Mouse (Mus musculus): ENCODE results near the gene Naa16. TPM values are rescaled to one million over a fixed set of nuclear protein-coding genes. Genes with fewer than 3 reads are reported as not detected.

Naa16 gene
- polyA plus RNA-seq, 1 experiment: 11.2 TPM

DNA sequence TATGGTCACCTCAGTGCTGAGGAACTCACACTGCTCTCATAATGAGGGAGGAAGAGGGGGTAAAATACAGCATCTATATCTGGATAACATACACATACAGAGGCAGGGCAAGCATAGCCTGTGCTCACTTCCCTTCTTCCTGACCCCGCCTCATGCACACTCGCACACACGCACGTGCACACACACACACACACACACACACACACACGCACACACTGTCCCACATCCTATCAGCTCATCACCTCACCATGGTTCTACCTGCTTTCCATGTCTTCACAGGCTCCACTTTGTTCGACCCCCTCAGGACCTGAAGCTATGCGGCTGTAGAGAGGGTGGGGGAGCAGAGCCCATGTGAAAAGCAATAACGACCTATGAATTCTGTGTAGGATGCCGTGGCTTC, 95.0 kb downstream of the Naa16 start:
- H3K27me3 ChIP-seq (ENCODE audit: control insufficient read depth, insufficient read depth, low read length): no peaks in the 10 kb centered on the region
- TF ChIP-seq CTCF (IDR thresholded peaks at IDR 0.05; ENCODE audit: borderline replicate concordance, insufficient read depth, low read depth, low read length) (no peak), POLR2A (IDR thresholded peaks at IDR 0.05; ENCODE audit: borderline replicate concordance, insufficient read depth, low read length) (no peak)
- no peak overlapping the region for H3K4me3 ChIP-seq (replicated peaks; ENCODE audit: insufficient read depth, low read depth, low read length)
- WGBS: 86% methylated on average over 9 of the region's 9 CpGs
- no peak overlapping the region for H3K27ac ChIP-seq (ENCODE audit: insufficient read depth, low read length)
- peaks cover 8% of the 10 kb centered on the region for H3K4me1 ChIP-seq (ENCODE audit: control insufficient read depth, insufficient read depth, low read length)
- no peak for DNase-seq

DNA sequence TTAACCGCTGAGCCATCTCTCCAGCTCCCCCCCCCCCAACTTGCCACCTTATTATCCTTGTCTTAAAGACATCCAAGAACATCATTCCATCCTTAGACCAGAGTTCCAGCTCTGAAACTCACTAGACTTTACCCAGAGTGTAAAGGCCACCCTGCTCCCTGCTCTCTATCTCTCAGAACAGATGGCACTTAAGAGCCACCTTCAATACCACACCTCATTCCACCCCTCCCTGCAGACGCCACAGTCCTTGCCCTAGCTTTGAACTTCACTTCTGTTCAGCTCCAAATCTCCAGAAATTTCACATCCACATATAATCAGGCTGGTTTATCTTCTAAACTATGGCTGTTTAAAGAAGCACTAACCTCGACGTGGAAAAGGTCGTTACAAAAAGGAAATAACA, 95.6 kb downstream of the Naa16 start:
- WGBS: 85% methylated on average over 5 of the region's 5 CpGs
- no peak for TF ChIP-seq POLR2A (IDR thresholded peaks at IDR 0.05; ENCODE audit: borderline replicate concordance, insufficient read depth, low read length)
- no peak for TF ChIP-seq CTCF (IDR thresholded peaks at IDR 0.05; ENCODE audit: borderline replicate concordance, insufficient read depth, low read depth, low read length)
- Histone ChIP-seq H3K27ac (ENCODE audit: insufficient read depth, low read length) (no peak overlapping the region), H3K4me1 (ENCODE audit: control insufficient read depth, insufficient read depth, low read length) (peaks cover 8% of the 10 kb centered on the region), H3K4me3 (replicated peaks; ENCODE audit: insufficient read depth, low read depth, low read length) (no peak overlapping the region), H3K27me3 (ENCODE audit: control insufficient read depth, insufficient read depth, low read length) (no peaks in the 10 kb centered on the region)
- DNase-seq: no peak

DNA sequence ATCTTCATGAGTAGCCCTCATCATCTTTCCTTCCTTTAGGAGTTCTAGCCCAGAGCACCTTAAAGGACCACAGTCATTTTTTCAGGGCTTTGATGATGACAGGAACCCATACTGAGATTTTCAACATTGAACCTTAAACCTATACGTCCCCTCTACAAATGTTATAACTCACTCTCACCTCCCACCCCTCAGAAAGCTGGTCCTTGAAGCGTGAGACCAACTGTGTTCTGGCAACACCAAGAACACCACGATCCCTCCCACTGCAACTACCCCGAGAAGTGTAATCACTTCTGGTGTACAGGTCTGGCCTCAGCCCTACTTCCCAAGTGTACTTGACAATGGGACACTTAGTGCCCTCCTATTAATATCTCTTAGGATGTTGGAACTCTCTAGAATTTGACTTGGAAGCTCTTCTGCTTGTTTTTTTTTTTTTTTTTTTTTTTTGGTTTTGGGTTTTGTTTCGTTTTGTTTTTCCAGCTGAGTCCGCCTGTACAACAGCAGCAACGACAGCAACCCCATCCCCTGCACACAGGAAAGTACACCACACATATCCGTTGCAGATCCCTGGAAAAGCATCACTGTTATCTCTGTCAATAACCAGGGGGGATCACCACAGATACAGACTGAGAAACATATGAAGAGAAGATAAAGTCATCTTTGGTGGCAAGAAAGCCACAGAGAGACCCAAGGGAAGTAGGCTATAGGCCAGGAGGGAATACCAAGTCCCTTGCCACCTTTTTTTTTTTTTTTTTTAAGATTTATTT, 96.3 kb downstream of the Naa16 start:
- Histone ChIP-seq H3K4me1 (ENCODE audit: control insufficient read depth, insufficient read depth, low read length) (peaks cover 8% of the 10 kb centered on the region), H3K27ac (ENCODE audit: insufficient read depth, low read length) (no peak overlapping the region), H3K27me3 (ENCODE audit: control insufficient read depth, insufficient read depth, low read length) (no peaks in the 10 kb centered on the region), H3K4me3 (replicated peaks; ENCODE audit: insufficient read depth, low read depth, low read length) (no peak overlapping the region)
- TF ChIP-seq POLR2A (IDR thresholded peaks at IDR 0.05; ENCODE audit: borderline replicate concordance, insufficient read depth, low read length) (no peak), CTCF (IDR thresholded peaks at IDR 0.05; ENCODE audit: borderline replicate concordance, insufficient read depth, low read depth, low read length) (no peak)
- DNase-seq: no peak
- WGBS: 84% methylated on average over 8 of the region's 8 CpGs

DNA sequence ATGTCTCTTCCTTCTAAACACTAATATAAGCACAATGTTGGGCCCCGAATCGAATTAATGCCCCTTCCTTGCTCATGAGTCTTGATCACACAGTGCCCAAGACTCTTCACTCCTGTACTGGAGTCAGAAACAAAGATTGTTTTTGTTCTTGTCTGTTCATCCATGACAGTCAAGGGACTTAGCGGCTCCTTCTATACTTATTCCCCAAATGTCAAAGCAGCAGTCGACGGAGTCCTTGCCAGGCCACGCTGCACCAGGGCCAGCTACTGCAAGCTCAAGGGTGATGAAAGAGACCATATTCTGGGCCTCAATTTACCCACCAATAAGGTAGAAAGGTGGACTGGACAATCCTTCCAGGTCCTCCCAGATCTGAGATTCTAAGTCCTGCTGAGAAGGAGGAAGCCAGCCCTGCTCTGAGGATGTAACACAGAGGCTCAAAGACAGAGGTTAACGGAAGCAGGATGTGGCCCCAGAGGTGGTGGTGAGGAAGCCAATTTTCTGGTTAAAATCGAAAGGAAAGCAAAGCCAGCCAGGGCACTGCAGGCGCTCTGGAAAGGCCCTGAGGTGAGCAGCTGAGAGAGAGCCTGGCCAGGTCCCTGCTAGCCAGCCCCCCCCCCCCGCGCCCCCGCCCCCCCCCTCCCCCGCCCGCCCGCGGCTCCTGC, 97.3 kb downstream of the Naa16 start:
- no peak for TF ChIP-seq POLR2A (IDR thresholded peaks at IDR 0.05; ENCODE audit: borderline replicate concordance, insufficient read depth, low read length)
- no peak for TF ChIP-seq CTCF (IDR thresholded peaks at IDR 0.05; ENCODE audit: borderline replicate concordance, insufficient read depth, low read depth, low read length)
- H3K27ac ChIP-seq (ENCODE audit: insufficient read depth, low read length): no peak overlapping the region
- H3K27me3 ChIP-seq (ENCODE audit: control insufficient read depth, insufficient read depth, low read length): no peaks in the 10 kb centered on the region
- peak; percentile 31 to 38 for DNase-seq
- 31% methylated on average over 12 of the region's 16 CpGs for WGBS
- peaks cover 8% of the 10 kb centered on the region for H3K4me1 ChIP-seq (ENCODE audit: control insufficient read depth, insufficient read depth, low read length)
- no peak overlapping the region for H3K4me3 ChIP-seq (replicated peaks; ENCODE audit: insufficient read depth, low read depth, low read length)

DNA sequence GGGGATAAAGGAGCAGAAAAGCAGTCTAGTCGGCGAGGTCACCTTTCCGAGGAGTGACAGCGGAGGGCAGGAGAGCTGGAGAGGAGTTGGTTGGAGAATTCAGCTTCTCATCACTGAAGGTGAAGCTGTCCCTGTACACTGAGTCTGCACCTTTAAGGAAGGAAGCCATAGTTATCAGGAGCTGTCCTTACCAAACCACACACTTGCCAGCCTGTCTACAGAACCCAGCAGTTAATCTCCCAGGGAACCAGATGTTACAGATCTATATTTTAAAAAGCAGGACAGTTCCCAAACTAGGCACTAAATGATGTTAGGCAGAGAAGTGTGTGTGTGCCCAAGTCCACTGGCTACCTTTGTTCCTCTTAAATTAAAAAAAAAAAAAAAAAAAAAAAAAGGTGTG, 98.9 kb downstream of the Naa16 start:
- WGBS: 94% methylated on average over 4 of the region's 4 CpGs
- no peak for DNase-seq
- TF ChIP-seq POLR2A (IDR thresholded peaks at IDR 0.05; ENCODE audit: borderline replicate concordance, insufficient read depth, low read length) (no peak), CTCF (IDR thresholded peaks at IDR 0.05; ENCODE audit: borderline replicate concordance, insufficient read depth, low read depth, low read length) (no peak)

DNA sequence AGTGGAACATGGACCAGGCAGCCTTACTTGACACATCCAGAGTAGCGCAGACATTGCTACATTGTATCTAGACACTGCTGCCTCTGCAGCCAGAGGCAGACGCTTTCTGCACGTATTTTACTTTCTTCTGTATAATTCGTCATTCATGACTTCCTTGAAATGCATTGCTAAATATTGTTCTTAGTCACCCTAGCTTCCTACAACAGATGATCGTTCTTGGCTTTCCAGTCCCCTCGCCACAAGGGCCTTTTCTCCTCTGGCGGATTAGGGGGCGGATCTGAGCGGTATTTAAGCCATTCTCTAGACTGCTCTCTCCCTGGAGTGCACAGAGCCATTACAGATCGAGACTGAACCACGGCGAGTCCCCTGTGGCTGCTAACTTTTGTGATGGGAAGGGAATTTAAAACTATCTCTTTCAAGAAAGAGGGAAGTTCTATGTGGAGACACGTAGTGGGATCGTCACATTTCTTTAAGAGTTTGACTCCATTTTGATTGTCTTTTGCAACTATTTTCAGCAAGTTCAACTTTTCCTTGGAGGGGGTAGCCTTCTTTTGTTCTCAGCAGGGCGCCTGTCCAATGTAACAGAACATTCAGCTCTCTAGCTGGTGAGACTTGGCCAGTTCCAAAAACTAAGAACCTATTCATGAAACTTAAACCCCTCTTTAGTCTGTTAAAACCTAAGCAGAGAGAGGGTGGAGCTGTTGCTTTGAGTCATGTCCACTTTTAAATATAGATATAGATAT, 99.7 kb downstream of the Naa16 start:
- no peak for DNase-seq
- 58% methylated on average over 15 of the region's 15 CpGs for WGBS
- no peak for TF ChIP-seq POLR2A (IDR thresholded peaks at IDR 0.05; ENCODE audit: borderline replicate concordance, insufficient read depth, low read length)
- TF ChIP-seq CTCF (IDR thresholded peaks at IDR 0.05; ENCODE audit: borderline replicate concordance, insufficient read depth, low read depth, low read length): no peak
- Histone ChIP-seq H3K4me3 (replicated peaks; ENCODE audit: insufficient read depth, low read depth, low read length) (no peak overlapping the region), H3K27ac (ENCODE audit: insufficient read depth, low read length) (no peak overlapping the region), H3K27me3 (ENCODE audit: control insufficient read depth, insufficient read depth, low read length) (no peaks in the 10 kb centered on the region), H3K4me1 (ENCODE audit: control insufficient read depth, insufficient read depth, low read length) (peaks cover 8% of the 10 kb centered on the region)

More for the DNA sequence above, 98.9 kb downstream of the Naa16 start:
- H3K27me3 ChIP-seq (ENCODE audit: control insufficient read depth, insufficient read depth, low read length): no peaks in the 10 kb centered on the region
- H3K4me3 ChIP-seq (replicated peaks; ENCODE audit: insufficient read depth, low read depth, low read length): no peak overlapping the region
- H3K4me1 ChIP-seq (ENCODE audit: control insufficient read depth, insufficient read depth, low read length): peaks cover 8% of the 10 kb centered on the region
- H3K27ac ChIP-seq (ENCODE audit: insufficient read depth, low read length): no peak overlapping the region

DNA sequence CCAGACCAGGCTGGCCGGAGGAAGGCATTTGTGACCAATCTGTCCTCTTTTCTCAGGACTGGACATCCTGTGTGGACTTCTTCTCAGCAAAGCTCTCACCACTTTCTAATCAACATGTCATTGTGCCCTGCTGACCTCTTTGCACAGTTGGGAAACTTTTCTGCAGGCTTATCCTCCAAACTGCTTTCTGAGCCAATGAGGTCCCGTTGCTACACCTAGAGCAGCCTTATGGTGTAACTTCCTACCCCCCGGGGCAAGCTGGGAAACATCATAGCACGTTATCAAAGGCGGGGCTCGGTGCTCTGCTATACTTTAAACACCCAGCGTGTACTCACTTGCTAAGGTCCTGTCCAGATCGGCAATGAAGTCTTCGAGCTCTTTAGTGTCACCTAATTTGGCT, 100.7 kb downstream of the Naa16 start:
- Histone ChIP-seq H3K27ac (ENCODE audit: insufficient read depth, low read length) (no peak overlapping the region), H3K4me1 (ENCODE audit: control insufficient read depth, insufficient read depth, low read length) (peaks cover 4% of the 10 kb centered on the region), H3K4me3 (replicated peaks; ENCODE audit: insufficient read depth, low read depth, low read length) (no peak overlapping the region), H3K27me3 (ENCODE audit: control insufficient read depth, insufficient read depth, low read length) (no peaks in the 10 kb centered on the region)
- TF ChIP-seq CTCF (IDR thresholded peaks at IDR 0.05; ENCODE audit: borderline replicate concordance, insufficient read depth, low read depth, low read length): no peak
- no peak for TF ChIP-seq POLR2A (IDR thresholded peaks at IDR 0.05; ENCODE audit: borderline replicate concordance, insufficient read depth, low read length)
- DNase-seq: no peak
- 53% methylated on average over 9 of the region's 9 CpGs for WGBS

All from cerebellum, adult 2 months (tissue).